Mouse (Mus musculus): ENCODE results near the gene Cpxcr1.

Gene Cpxcr1

DNA sequence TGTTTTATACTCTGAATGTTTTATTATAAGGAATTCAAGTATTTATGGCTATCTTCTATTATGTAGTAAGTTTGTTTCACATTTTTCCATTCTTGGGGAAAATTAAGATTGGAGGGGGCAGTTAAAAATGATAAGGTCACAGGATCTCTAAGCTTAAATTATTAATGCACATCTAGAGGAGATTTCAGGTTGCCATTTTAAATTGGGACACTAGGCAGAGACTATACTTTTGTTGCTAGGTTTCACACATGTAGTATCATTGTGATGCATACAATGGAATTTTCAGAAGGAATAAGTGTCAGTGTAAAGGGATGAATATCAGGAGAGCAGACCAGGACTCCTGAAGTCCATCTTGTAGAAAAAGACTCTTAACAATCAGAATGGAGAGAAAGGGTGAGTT lies at the start of gene Cpxcr1:
Cpxcr1 (plus strand) TSS at position 301 of the 400 bp plus-strand sequence.
- DNase-seq (ENCODE audit: low read depth, low spot score) = no peak
